Mouse (Mus musculus) kidney, embryonic 16.5 days (tissue): ENCODE results near the gene Kat2a. TPM values are rescaled to one million over a fixed set of nuclear protein-coding genes. Genes with fewer than 3 reads are reported as not detected.
A peak's percentile ranks its signal among the peaks of the same experiment; 100 is the strongest.

Experiments used
- ATAC-seq: fragments of 200-750 bp; cut with Nextera tagmentation; 2 replicates; pipeline ENCODE4 v1.8.0; 2017; ENCODE audit warnings: moderate TSS enrichment; ENCODE audit not compliant: low FRiP score, low TSS enrichment
- H3K27ac ChIP-seq: fragments of 300-500 bp; sonication (generic); 2 replicates; pipeline ENCODE4 v1.5.1; 2014; ENCODE audit warnings: low read length
- H3K27me3 ChIP-seq: fragments of 300-500 bp; sonication (generic); 2 replicates; pipeline ENCODE4 v1.6.1; 2014; ENCODE audit warnings: low read length, control low read depth, mixed read lengths; ENCODE audit not compliant: insufficient read depth
- H3K36me3 ChIP-seq: fragments of 300-500 bp; sonication (generic); 2 replicates; pipeline ENCODE4 v1.6.1; 2014; ENCODE audit warnings: low read length, control low read depth, mixed read lengths; ENCODE audit not compliant: insufficient read depth
- H3K4me1 ChIP-seq: fragments of 300-500 bp; sonication (generic); 2 replicates; pipeline ENCODE4 v1.6.1; 2014; ENCODE audit warnings: low read length, control low read depth, mixed read lengths; ENCODE audit not compliant: insufficient read depth
- H3K4me2 ChIP-seq: fragments of 300-500 bp; sonication (generic); replicated peaks from 2 replicates; pipeline ENCODE4 v1.6.1; 2014; ENCODE audit warnings: low read depth, low read length
- H3K4me3 ChIP-seq: fragments of 300-500 bp; sonication (generic); 2 replicates; pipeline ENCODE4 v1.5.1; 2014; ENCODE audit warnings: mild to moderate bottlenecking, low read length
- H3K9ac ChIP-seq: fragments of 300-500 bp; sonication (generic); replicated peaks from 2 replicates; pipeline ENCODE4 v1.6.1; 2014; ENCODE audit warnings: low read length
- H3K9me3 ChIP-seq: fragments of 300-500 bp; sonication (generic); 2 replicates; pipeline ENCODE4 v1.6.1; 2016; ENCODE audit warnings: low read length, control low read depth
- WGBS: fragments of 180-500 bp; shearing (Covaris S2); extraction: QIAGEN DNeasy Blood & Tissue Kit; methylation state at CpG from one replicate; pipeline ENCODE4 v1.1.7; 2014; 5-methylcytosine and 5-hydroxymethylcytosine counted together
- polyA plus RNA-seq: library from polyadenylated mRNA; unstranded; fragments of >200 nt; fragmentation: Nextera tagmentation; extraction: Ambion mirVana; gene quantifications from 2 replicates; pipeline ENCODE4 v1.2.1, GENCODE M21; 2015

The Kat2a gene
- polyA plus RNA-seq, 1 experiment from 2014 or later = 62.4 TPM

DNA sequence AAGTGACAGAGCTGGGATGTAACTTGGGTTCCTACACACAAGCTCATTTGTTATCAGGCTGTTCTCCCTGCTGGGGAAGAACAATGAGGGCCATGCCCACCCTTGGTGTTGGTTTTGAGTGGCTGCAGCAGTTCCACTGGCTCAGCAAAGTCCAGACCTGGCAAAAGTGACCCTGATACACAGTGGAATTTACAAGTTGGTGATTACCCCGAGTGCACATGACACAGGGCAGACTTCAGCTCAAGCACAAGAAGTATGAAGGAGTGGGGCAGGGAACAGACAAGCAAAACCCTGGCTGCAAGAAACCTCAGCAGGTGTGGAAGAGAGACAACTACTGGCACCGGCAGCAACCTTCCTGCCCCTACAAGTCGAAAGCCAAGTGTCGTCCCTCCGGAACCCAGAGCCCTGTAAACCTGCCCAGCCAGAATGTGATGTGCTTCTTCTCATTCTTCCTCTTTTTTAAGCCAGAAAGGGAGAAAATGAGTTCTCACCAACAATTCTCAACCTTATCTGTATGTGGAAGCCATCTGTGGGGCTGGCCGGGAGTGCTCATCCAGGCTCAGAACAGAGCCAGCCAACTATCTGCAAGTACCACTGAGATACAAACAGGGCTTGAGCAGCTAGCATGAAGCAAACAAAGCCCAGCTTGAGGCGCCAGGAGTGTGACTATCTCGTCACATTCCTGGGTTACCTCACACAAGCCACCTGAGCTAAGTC, 9.7 kb upstream of the Kat2a start:
- Histone ChIP-seq H3K9ac (no peak overlapping the region), H3K36me3 (peaks cover 23% of the 10 kb centered on the region), H3K27me3 (no peaks in the 10 kb centered on the region), H3K9me3 (no peaks in the 10 kb centered on the region), H3K4me2 (no peak overlapping the region; the same call in 1 of the 2 replicates), H3K4me3 (no peak overlapping the region), H3K4me1 (peaks cover 35% of the 10 kb centered on the region), H3K27ac (peak overlapping the region; percentile 69)
- WGBS = 77% methylated on average over 8 of the region's 8 CpGs
- no peak for ATAC-seq

DNA sequence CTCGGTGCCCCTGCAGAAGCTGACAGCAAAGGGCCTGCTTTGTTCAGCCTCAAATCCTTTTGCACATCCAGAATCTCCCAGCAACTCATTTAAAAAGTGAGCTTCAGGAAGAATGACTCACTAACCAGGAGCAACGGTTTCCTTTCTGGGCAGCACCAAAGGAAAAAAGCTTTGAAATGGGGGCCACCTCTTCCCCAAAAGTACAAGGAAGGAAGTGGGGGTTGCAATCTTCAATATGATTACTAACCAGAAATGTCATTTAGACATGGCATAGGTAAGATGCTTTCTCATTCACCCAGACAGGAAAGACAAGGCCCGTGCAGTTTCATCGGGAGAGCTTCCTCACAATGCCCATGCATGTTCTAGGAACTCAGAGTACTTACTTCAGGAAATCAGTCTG, 9.0 kb upstream of the Kat2a start:
- peak overlapping the region; percentile 69 for H3K27ac ChIP-seq
- no peak for ATAC-seq
- H3K4me3 ChIP-seq = no peak overlapping the region
- H3K9me3 ChIP-seq = no peaks in the 10 kb centered on the region
- peaks cover 28% of the 10 kb centered on the region for H3K36me3 ChIP-seq
- peaks cover 35% of the 10 kb centered on the region for H3K4me1 ChIP-seq
- 64% methylated on average over 4 of the region's 4 CpGs for WGBS
- no peak overlapping the region for H3K9ac ChIP-seq
- H3K27me3 ChIP-seq = no peaks in the 10 kb centered on the region
- no peak overlapping the region for H3K4me2 ChIP-seq

DNA sequence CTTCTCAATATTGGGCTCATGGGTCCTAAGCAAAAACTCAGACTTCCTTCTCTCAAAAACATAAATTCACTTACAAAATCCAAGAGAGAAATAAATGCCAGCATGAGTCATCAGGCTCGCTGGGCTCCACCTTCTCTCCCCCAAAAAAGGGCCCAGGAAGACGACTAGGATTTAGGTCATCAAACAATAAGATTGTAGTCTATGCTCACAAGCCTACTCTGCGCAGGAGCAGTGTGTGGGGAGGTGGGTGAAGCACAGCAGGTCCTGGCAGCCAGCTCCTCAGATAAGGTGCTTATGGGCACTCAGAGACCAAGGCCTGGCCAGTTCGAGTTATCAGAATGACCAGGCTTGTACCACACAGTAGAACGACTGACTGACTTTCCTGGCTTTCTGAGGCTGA, 8.1 kb upstream of the Kat2a start:
- H3K27me3 ChIP-seq = no peaks in the 10 kb centered on the region
- H3K9ac ChIP-seq = no peak overlapping the region
- peaks cover 33% of the 10 kb centered on the region for H3K4me1 ChIP-seq
- no peak for ATAC-seq
- no peaks in the 10 kb centered on the region for H3K9me3 ChIP-seq
- no peak overlapping the region for H3K4me3 ChIP-seq
- H3K4me2 ChIP-seq = no peak overlapping the region
- H3K36me3 ChIP-seq = peaks cover 35% of the 10 kb centered on the region
- WGBS = 76% methylated on average over 5 of the region's 5 CpGs
- peak overlapping the region; percentile 69; the same call in 1 of the 2 replicates for H3K27ac ChIP-seq

DNA sequence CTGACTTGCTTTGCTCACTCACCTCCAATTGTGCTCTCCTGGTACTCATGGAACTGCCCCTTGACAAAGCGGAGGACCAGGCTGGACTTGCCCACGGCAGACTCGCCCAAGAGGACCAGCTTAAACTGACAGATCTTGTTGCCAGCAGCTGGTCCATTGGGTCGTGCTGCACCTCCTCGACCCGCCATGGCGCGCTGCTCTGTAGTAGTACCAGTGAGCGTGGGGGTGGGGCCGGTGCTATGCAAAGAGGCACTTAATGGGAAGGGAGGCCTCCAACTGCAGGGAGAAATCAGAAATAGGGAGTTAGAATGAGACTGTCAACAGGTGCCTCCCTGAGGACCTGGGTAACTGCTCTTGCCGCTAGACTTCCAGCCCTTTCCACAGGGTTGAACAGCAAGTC, 7.6 kb upstream of the Kat2a start:
- no peak overlapping the region for H3K9ac ChIP-seq
- peaks cover 28% of the 10 kb centered on the region for H3K4me1 ChIP-seq
- WGBS = 74% methylated on average over 11 of the region's 11 CpGs
- H3K9me3 ChIP-seq = no peaks in the 10 kb centered on the region
- no peak for ATAC-seq
- no peak overlapping the region for H3K4me2 ChIP-seq
- no peaks in the 10 kb centered on the region for H3K27me3 ChIP-seq
- no peak overlapping the region for H3K27ac ChIP-seq
- H3K4me3 ChIP-seq = no peak overlapping the region
- peaks cover 40% of the 10 kb centered on the region for H3K36me3 ChIP-seq

DNA sequence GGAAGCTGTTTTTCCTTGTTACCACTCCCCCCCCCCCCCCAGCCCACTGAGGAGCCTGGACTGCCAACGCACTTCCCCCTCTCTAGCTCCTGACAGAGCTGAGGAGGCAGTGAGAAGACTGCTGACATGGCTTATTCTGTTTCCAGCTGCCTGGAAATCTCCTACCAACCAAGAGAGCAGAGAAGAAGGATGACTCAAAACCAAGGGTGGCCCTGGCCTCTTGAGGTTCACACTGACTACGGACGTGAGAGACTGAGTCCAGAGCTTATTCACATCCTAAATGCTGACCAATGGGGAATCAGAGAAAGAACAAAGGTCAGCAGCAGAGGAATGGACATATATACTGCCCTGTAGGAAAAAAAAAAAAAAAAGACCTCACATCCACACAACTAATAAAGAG, 7.0 kb upstream of the Kat2a start:
- no peaks in the 10 kb centered on the region for H3K27me3 ChIP-seq
- no peak overlapping the region for H3K4me2 ChIP-seq
- peaks cover 27% of the 10 kb centered on the region for H3K4me1 ChIP-seq
- H3K9me3 ChIP-seq = no peaks in the 10 kb centered on the region
- ATAC-seq = peak; percentile 39; the same call in 1 of the 2 replicates
- WGBS = 75% methylated on average over 3 of the region's 3 CpGs
- peaks cover 45% of the 10 kb centered on the region for H3K36me3 ChIP-seq
- H3K9ac ChIP-seq = no peak overlapping the region
- no peak overlapping the region for H3K4me3 ChIP-seq
- H3K27ac ChIP-seq = no peak overlapping the region

DNA sequence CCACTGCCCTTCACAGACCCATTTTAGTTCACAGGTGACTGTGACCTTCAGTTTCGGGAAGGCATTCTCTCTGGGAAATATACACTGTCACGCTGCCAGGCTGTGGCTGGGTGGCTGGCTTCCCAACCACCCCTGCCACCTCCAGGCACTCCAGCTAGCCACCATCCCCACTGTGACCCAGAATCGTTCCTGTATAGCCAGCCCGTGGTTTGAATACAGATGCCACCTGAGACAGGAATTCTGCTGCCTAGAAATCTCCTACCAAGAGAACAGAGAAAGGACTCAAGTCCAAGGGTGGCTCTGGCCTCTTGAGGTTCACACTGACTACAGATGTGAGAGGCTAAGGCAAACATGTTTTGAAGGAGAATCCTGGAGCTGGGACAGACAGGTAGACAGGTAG, 6.6 kb upstream of the Kat2a start:
- Histone ChIP-seq H3K9ac (no peak overlapping the region), H3K27ac (no peak overlapping the region), H3K27me3 (no peaks in the 10 kb centered on the region), H3K4me1 (peaks cover 31% of the 10 kb centered on the region), H3K36me3 (peaks cover 45% of the 10 kb centered on the region), H3K4me3 (no peak overlapping the region), H3K4me2 (no peak overlapping the region), H3K9me3 (no peaks in the 10 kb centered on the region)
- no peak for ATAC-seq
- 92% methylated on average over 4 of the region's 4 CpGs for WGBS

DNA sequence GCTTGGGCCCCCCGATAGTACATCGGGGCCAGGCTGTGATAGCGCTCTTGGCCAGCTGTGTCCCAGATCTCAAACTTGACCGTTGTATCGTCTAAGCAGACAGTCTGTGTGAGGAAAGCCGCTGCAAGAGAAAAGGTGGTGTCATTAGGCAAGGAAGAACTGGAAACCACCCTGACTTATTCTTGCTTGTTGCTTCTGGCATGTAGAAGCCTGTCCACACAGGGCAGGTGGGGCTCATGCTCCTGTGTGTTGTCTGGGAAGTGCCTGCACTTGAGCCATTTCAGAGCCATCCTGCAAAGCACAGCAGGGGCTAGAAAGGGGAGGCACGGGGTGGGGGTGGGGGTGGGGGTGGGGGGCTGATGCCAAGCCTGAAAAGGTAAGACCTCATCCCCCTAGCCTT, 6.2 kb upstream of the Kat2a start:
- 93% methylated on average over 7 of the region's 7 CpGs for WGBS
- ATAC-seq = no peak
- H3K9ac ChIP-seq = no peak overlapping the region

DNA sequence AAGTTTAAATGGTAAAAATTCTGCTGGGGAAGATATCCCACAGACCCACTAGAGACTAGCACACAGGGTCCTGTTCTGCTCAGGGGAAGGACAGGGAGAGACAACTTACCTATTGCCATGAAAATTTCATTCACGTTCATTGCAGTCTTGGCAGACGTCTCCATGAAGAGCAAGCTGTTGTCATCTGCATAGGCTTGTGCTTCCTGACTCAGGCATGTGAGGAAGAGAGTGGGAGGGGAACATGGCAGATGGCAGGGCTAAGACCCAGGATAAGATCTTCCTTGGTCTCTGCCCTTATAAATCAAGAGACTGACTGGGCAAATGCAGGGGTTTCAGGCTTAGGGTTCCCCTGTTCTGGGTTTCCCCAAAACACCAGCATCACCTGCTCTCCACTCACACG, 4.4 kb upstream of the Kat2a start:
- no peak overlapping the region for H3K4me2 ChIP-seq
- peaks cover 29% of the 10 kb centered on the region for H3K4me1 ChIP-seq
- no peak overlapping the region for H3K9ac ChIP-seq
- ATAC-seq = no peak
- H3K4me3 ChIP-seq = no peak overlapping the region
- H3K9me3 ChIP-seq = no peaks in the 10 kb centered on the region
- 90% methylated on average over 3 of the region's 3 CpGs for WGBS
- no peaks in the 10 kb centered on the region for H3K27me3 ChIP-seq
- no peak overlapping the region for H3K27ac ChIP-seq
- H3K36me3 ChIP-seq = peaks cover 45% of the 10 kb centered on the region

More for the DNA sequence above, 6.2 kb upstream of the Kat2a start:
- Histone ChIP-seq H3K27ac (no peak overlapping the region), H3K27me3 (no peaks in the 10 kb centered on the region), H3K9me3 (no peaks in the 10 kb centered on the region), H3K4me1 (peaks cover 35% of the 10 kb centered on the region), H3K4me3 (no peak overlapping the region), H3K36me3 (peaks cover 45% of the 10 kb centered on the region), H3K4me2 (no peak overlapping the region)

DNA sequence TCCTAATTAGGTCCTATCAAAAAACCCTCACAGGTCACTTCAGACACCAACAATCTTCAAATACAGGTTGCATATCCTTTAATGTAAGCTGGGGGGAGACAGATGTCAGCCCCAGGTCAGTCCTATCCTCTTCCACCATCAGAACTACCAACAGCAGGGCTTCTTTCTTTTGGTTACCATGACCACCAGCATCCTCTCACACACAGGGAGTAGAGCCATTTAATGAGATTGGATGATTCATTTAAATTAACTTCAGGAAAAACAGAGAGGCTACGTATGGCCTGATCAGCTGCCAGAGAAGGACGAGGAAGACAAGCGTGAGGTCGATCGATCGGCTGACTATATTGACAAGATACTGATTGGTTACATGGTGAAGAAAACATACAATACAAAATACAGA, 2.7 kb upstream of the Kat2a start:
- peaks cover 31% of the 10 kb centered on the region for H3K4me1 ChIP-seq
- H3K4me2 ChIP-seq = no peak overlapping the region
- 89% methylated on average over 6 of the region's 6 CpGs for WGBS
- H3K27me3 ChIP-seq = no peaks in the 10 kb centered on the region
- H3K27ac ChIP-seq = no peak overlapping the region
- no peak overlapping the region for H3K4me3 ChIP-seq
- H3K9me3 ChIP-seq = no peaks in the 10 kb centered on the region
- no peak for ATAC-seq
- peaks cover 45% of the 10 kb centered on the region for H3K36me3 ChIP-seq
- no peak overlapping the region for H3K9ac ChIP-seq

DNA sequence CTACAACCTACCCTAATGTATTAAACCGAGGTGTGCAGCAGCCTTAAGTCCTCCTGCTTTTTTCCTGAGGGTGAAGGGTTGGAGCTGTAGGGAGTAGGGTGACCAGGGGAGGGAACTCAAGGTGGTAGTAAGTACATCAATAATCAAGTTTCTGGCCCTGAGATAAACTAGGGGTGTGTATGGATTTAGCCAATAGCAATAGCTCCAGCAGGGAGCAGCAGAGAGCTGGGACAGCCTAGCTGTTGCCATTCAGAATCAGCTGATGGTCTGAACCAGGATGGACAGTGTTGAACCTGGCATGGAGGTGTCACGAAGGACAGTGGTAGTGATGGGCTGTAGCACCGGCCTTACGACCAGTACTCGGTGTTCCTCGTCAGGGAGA, 2.3 kb upstream of the Kat2a start:
- no peak overlapping the region for H3K27ac ChIP-seq
- peaks cover 29% of the 10 kb centered on the region for H3K4me1 ChIP-seq
- H3K4me2 ChIP-seq = peak overlapping the region; percentile 55
- H3K36me3 ChIP-seq = peaks cover 41% of the 10 kb centered on the region
- peak; percentile 13; the same call in 1 of the 2 replicates for ATAC-seq
- peak overlapping the region; percentile 58 for H3K9ac ChIP-seq
- H3K4me3 ChIP-seq = peak overlapping the region; percentile 31
- no peaks in the 10 kb centered on the region for H3K9me3 ChIP-seq
- WGBS = 50% methylated on average over 6 of the region's 6 CpGs
- no peaks in the 10 kb centered on the region for H3K27me3 ChIP-seq
